In the genomic region with DNA sequence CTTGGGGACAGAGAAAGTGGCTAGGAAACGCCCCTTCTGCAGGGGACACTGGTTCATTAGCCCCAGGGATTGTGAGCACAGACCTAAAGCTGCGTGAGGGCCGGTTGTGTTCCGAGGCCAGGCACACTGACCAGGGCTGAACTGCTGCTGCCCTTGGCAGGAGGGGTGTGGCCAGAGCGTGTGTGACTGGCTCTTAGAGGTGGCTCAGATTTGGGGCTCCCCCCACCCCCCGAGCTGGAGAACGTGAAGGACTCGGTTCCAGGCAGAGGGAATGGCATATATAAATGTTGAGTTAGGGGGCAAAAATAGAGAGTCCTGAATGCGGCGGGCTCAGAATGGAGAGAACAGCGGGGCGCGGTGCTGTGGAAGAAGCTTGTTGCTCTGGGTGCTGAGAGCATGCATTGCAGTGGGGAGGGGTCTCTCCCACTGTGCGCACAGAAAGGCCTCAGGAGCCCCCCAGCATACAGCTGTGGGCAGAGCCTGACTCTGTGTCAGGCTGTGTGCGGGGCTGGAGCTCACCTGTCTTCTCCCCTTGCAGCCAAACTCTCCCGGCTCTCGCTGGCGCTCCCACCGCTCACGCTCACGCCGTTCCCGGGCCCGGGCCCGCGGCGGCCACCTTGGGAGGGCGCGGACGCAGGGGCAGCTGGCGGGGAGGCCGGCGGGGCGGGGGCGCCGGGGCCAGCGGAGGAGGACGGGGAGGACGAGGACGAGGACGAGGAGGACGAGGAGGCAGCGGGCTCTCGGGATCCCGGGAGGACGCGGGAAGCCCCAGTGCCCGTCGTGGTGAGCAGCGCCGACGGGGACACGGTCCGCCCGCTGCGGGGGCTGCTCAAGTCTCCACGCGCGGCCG, we compare ENCODE assay signal across 8 mouse cellular contexts. TPM values are rescaled to one million over a fixed set of nuclear protein-coding genes. Genes with fewer than 3 reads are reported as not detected.
DNase-seq lines count a peak whose midpoint lies in the region; ATAC-seq and TF ChIP-seq lines count a peak whose summit lies in the region.

No protein-coding gene starts in this region.

- no peak for TF ChIP-seq POLR2A in cerebellum, adult 2 months (IDR thresholded peaks at IDR 0.05; ENCODE audit: borderline replicate concordance, insufficient read depth, low read length)

- WGBS in cerebellum, adult 2 months, result 19% methylated on average over 60 of the region's 60 CpGs
- 6% methylated on average over 33 of the region's 60 CpGs for WGBS in neural tube, embryonic 14.5 days

- H3K4me2 ChIP-seq in neural tube, embryonic 14.5 days (ENCODE audit: low read depth, low read length), result peak overlapping the region; percentile 45

- H3K27me3 ChIP-seq in cerebellum, adult 2 months (ENCODE audit: control insufficient read depth, insufficient read depth, low read length), result no peaks in the 10 kb centered on the region
- H3K27me3 ChIP-seq in neural tube, embryonic 14.5 days (ENCODE audit: control insufficient read depth, insufficient read depth, low read length), result no peaks in the 10 kb centered on the region

- H3K36me3 ChIP-seq in neural tube, embryonic 14.5 days (ENCODE audit: control insufficient read depth, insufficient read depth, low read length), result peaks cover 46% of the 10 kb centered on the region

- no peaks in the 10 kb centered on the region for H3K9me3 ChIP-seq in neural tube, embryonic 14.5 days (ENCODE audit: control insufficient read depth, low read length)

- ATAC-seq in neural tube, embryonic 14.5 days (ENCODE audit: low read depth), result no peak
- no peak for ATAC-seq in CD4-positive, CD25-positive, alpha-beta regulatory T cell, adult 4 months

- H3K4me3 ChIP-seq in cerebellum, adult 2 months (replicated peaks; ENCODE audit: insufficient read depth, low read depth, low read length), result peak overlapping the region; percentile 41
- H3K4me3 ChIP-seq in neural tube, embryonic 14.5 days (ENCODE audit: low read depth, low read length), result peak overlapping the region; percentile 13; the same call in 1 of the 2 replicates

- TF ChIP-seq CTCF in cerebellum, adult 2 months (IDR thresholded peaks at IDR 0.05; ENCODE audit: borderline replicate concordance, insufficient read depth, low read depth, low read length), result no peak

- no peak overlapping the region for H3K27ac ChIP-seq in cerebellum, adult 2 months (ENCODE audit: insufficient read depth, low read length)
- no peak overlapping the region for H3K27ac ChIP-seq in neural tube, embryonic 14.5 days (ENCODE audit: low read depth, low read length)

- H3K4me1 ChIP-seq in cerebellum, adult 2 months (ENCODE audit: control insufficient read depth, insufficient read depth, low read length), result peaks cover 13% of the 10 kb centered on the region
- peaks cover 17% of the 10 kb centered on the region for H3K4me1 ChIP-seq in neural tube, embryonic 14.5 days (ENCODE audit: control insufficient read depth, insufficient read depth, low read length)

- DNase-seq in cerebellum, adult 2 months, result peak; percentile 24 to 25
- DNase-seq in cerebellum, adult 11 months, result no peak
- peak; percentile 44 for DNase-seq in retina, postnatal 1 day
- DNase-seq in retina, embryonic 14.5 days (ENCODE audit: low spot score), result no peak
- DNase-seq in kidney, postnatal 4 days, result peak; percentile 15 to 31
- no peak for DNase-seq in yolk sac, embryonic 10.5 days (ENCODE audit: low spot score)

- peak overlapping the region; percentile 50 for H3K9ac ChIP-seq in neural tube, embryonic 14.5 days (replicated peaks; ENCODE audit: low read depth, low read length)

RNA-seq across cellular contexts. Expression of a gene that starts 13.4 kb away (rescaled TPM):
- 10.6 and 10.8 TPM in 2 replicates for polyA plus RNA-seq in cerebellum, adult 2 months (2012; rRNA removed)
- 6.8 and 9.7 TPM in 2 replicates for polyA plus RNA-seq in neural tube, embryonic 14.5 days (2014; fragmentation: Nextera tagmentation; extraction: Ambion mirVana)
- 1 to 10 TPM; 3.1 to 5.2 TPM for polyA plus RNA-seq in CD4-positive, CD25-positive, alpha-beta regulatory T cell, adult 4 months (2017; shearing (Covaris generic))

RNA-seq across cellular contexts. Expression of a gene that starts 14.3 kb away (rescaled TPM):
- polyA plus RNA-seq in cerebellum, adult 2 months (2012; rRNA removed), result 126 and 130 TPM in 2 replicates
- polyA plus RNA-seq in neural tube, embryonic 14.5 days (2014; fragmentation: Nextera tagmentation; extraction: Ambion mirVana), result 21.2 and 32.3 TPM in 2 replicates
- polyA plus RNA-seq in CD4-positive, CD25-positive, alpha-beta regulatory T cell, adult 4 months (2017; shearing (Covaris generic)), result not detected

RNA-seq across cellular contexts. Expression of a gene that starts 16.5 kb away (rescaled TPM):
- polyA plus RNA-seq in cerebellum, adult 2 months (2012; rRNA removed), result 112 and 116 TPM in 2 replicates
- 223 and 266 TPM in 2 replicates for polyA plus RNA-seq in neural tube, embryonic 14.5 days (2014; fragmentation: Nextera tagmentation; extraction: Ambion mirVana)
- 10 to 100 TPM; 20.8 to 21.4 TPM for polyA plus RNA-seq in CD4-positive, CD25-positive, alpha-beta regulatory T cell, adult 4 months (2017; shearing (Covaris generic))

RNA-seq across cellular contexts. Expression of a gene that starts 26.7 kb away (rescaled TPM):
- polyA plus RNA-seq in cerebellum, adult 2 months (2012; rRNA removed), result 6.0 and 7.3 TPM in 2 replicates
- 1.1 and 1.3 TPM in 2 replicates for polyA plus RNA-seq in neural tube, embryonic 14.5 days (2014; fragmentation: Nextera tagmentation; extraction: Ambion mirVana)
- polyA plus RNA-seq in CD4-positive, CD25-positive, alpha-beta regulatory T cell, adult 4 months (2017; shearing (Covaris generic)), result not detected

RNA-seq across cellular contexts. Expression of a gene that starts 32.9 kb away (rescaled TPM):
- 14.9 and 15.5 TPM in 2 replicates for polyA plus RNA-seq in cerebellum, adult 2 months (2012; rRNA removed)
- polyA plus RNA-seq in neural tube, embryonic 14.5 days (2014; fragmentation: Nextera tagmentation; extraction: Ambion mirVana), result 39.0 and 40.5 TPM in 2 replicates
- 10 to 100 TPM; 26.2 to 36.3 TPM for polyA plus RNA-seq in CD4-positive, CD25-positive, alpha-beta regulatory T cell, adult 4 months (2017; shearing (Covaris generic))

Comparison
In these comparisons a context has a peak if more than half of its experiments do, and no peak if none do; other contexts are left out.
1. DNase-seq: peak in cerebellum, adult 2 months (2 of 2), retina, postnatal 1 day (single experiment) and kidney, postnatal 4 days (2 of 2); none in cerebellum, adult 11 months (single experiment), retina, embryonic 14.5 days (single experiment) and yolk sac, embryonic 10.5 days (single experiment).
2. RNA of a gene that starts 14.3 kb away (polyA plus RNA-seq): 126 to 130 TPM in cerebellum, adult 2 months and 21.2 to 32.3 TPM in neural tube, embryonic 14.5 days; not detected in CD4-positive, CD25-positive, alpha-beta regulatory T cell, adult 4 months; every median in the first group is over 10 times any median in the second.